Mouse (Mus musculus) adrenal gland, postnatal 10 days (tissue): ENCODE measurements around the gene Supt20. TPM values are rescaled to one million over a fixed set of nuclear protein-coding genes. Genes with fewer than 3 reads are reported as not detected.
A peak's percentile ranks its signal among the peaks of the same experiment; 100 is the strongest.

Experiments used
- DNase-seq: peaks from one replicate; pipeline ENCODE4 v3.0.0; 2021; ENCODE audit warnings: mixed read lengths
- long read RNA-seq, 2 experiments: library from polyadenylated mRNA; stranded (forward); transcript quantifications; one replicate each; pipeline ENCODE4 v2.0.0; 2021
- total RNA-seq, 2 experiments: library from RNA; stranded (reverse); gene quantifications; 2 replicates each; pipeline ENCODE4 v1.2.3; 2021

Gene Supt20
- total RNA-seq, result 10 to 100 TPM; 41.0 to 57.6 TPM
- long read RNA-seq, experiment 1, partial matches to known transcripts, result 4 of 19 reads
- long read RNA-seq, experiment 1, other reads (novel, unspliced or antisense), result 15 of 19 reads
- long read RNA-seq, experiment 2, partial matches to known transcripts, result 4 of 28 reads
- long read RNA-seq, experiment 2, other reads (novel, unspliced or antisense), result 21 of 28 reads

GRCm38 (mm10) chr3:54692202-54693055, at the start of gene Supt20:
Gene Supt20, plus strand, starts transcription at chr3:54692807.
- DNase-seq, result peak; percentile 96

GRCm38 (mm10) chr3:54642851-54643250, 49.8 kb upstream of the Supt20 start:
- DNase-seq, result no peak

GRCm38 (mm10) chr3:54647583-54647982, 45.0 kb upstream of the Supt20 start:
- DNase-seq, result peak; percentile 15

GRCm38 (mm10) chr3:54651576-54651975, 41.0 kb upstream of the Supt20 start:
- DNase-seq, result no peak

GRCm38 (mm10) chr3:54654169-54654568, 38.4 kb upstream of the Supt20 start:
- DNase-seq, result no peak

- DNase-seq, result no peak
Measured at GRCm38 (mm10) chr3:54657090-54657489, 35.5 kb upstream of the Supt20 start.

GRCm38 (mm10) chr3:54657888-54658626, 34.5 kb upstream of the Supt20 start:
- DNase-seq, result no peak

GRCm38 (mm10) chr3:54659736-54660135, 32.9 kb upstream of the Supt20 start:
- DNase-seq, result no peak

GRCm38 (mm10) chr3:54662411-54662810, 30.2 kb upstream of the Supt20 start:
- DNase-seq, result no peak

GRCm38 (mm10) chr3:54668141-54668540, 24.5 kb upstream of the Supt20 start:
- DNase-seq, result no peak

GRCm38 (mm10) chr3:54668722-54669121, 23.9 kb upstream of the Supt20 start:
- DNase-seq, result no peak

GRCm38 (mm10) chr3:54669559-54669958, 23.0 kb upstream of the Supt20 start:
- no peak for DNase-seq

- DNase-seq, result no peak
Measured at GRCm38 (mm10) chr3:54672111-54672510, 20.5 kb upstream of the Supt20 start.

- DNase-seq, result peak; percentile 53
Measured at GRCm38 (mm10) chr3:54672557-54673529, 19.8 kb upstream of the Supt20 start.

GRCm38 (mm10) chr3:54676818-54677217, 15.8 kb upstream of the Supt20 start:
- DNase-seq, result no peak

GRCm38 (mm10) chr3:54681310-54682204, 11.1 kb upstream of the Supt20 start:
- DNase-seq, result no peak

- no peak for DNase-seq
Measured at GRCm38 (mm10) chr3:54685202-54685601, 7.4 kb upstream of the Supt20 start.

GRCm38 (mm10) chr3:54687245-54687644, 5.4 kb upstream of the Supt20 start:
- DNase-seq, result no peak

GRCm38 (mm10) chr3:54689091-54689490, 3.5 kb upstream of the Supt20 start:
- no peak for DNase-seq

- no peak for DNase-seq
Measured at GRCm38 (mm10) chr3:54693056-54693415, 429 bp downstream of the Supt20 start.
